Mouse (Mus musculus) left cerebral cortex, postnatal 36 days (tissue): ENCODE measurements around the gene Sec61a2. TPM values are rescaled to one million over a fixed set of nuclear protein-coding genes. Genes with fewer than 3 reads are reported as not detected.

Experiments used
- DNase-seq, 2 experiments: peaks; one replicate each; pipeline ENCODE4 v3.0.0; 2021 to 2022; ENCODE audit warnings: low spot score in 2 of 2, mixed read lengths in 1 of 2
- intact Hi-C: fragments of 180-260 bp; cut with DNase I; formaldehyde crosslinking; loops from one replicate; pipeline ENCODE4 v1.15.1; 2025
- total RNA-seq, 2 experiments: library from RNA; stranded (reverse); gene quantifications; 2 replicates each; pipeline ENCODE4 v1.2.3; 2021

Gene Sec61a2
- total RNA-seq, 2 experiments from 2014 or later, result 71.9 to 116 TPM

GRCm38 (mm10) chr2:5900145-5900544 lies 4.9 kb upstream of the Sec61a2 start:
- intact Hi-C loops, result no loop called here
- DNase-seq, result no peak

- intact Hi-C loops, result loop anchor here (5.0 kb wide), 1 partner anchor 58 kb away; the partner anchor contains the start of gene Upf2
- DNase-seq, result no peak
Measured at GRCm38 (mm10) chr2:5894296-5894695, 936 bp downstream of the Sec61a2 start.

- intact Hi-C loops, result no loop called here
- no peak for DNase-seq
Measured at GRCm38 (mm10) chr2:5889412-5889811, 5.8 kb downstream of the Sec61a2 start.

GRCm38 (mm10) chr2:5888865-5889264 lies 6.4 kb downstream of the Sec61a2 start:
- DNase-seq, result no peak
- intact Hi-C loops, result no loop called here

- intact Hi-C loops, result no loop called here
- no peak for DNase-seq
Measured at GRCm38 (mm10) chr2:5877446-5877845, 17.8 kb downstream of the Sec61a2 start.

- no peak for DNase-seq
- intact Hi-C loops, result no loop called here
Measured at GRCm38 (mm10) chr2:5869746-5870145, 25.5 kb downstream of the Sec61a2 start.

GRCm38 (mm10) chr2:5867681-5868080 lies 27.6 kb downstream of the Sec61a2 start:
- intact Hi-C loops, result no loop called here
- no peak for DNase-seq

GRCm38 (mm10) chr2:5862834-5863233 lies 32.4 kb downstream of the Sec61a2 start, which contains the start of gene Gm13199:
Gene Gm13199 (minus strand): TSS chr2:5862934.
- intact Hi-C loops, result no loop called here
- DNase-seq, result no peak

- DNase-seq, result no peak
- intact Hi-C loops, result no loop called here
Measured at GRCm38 (mm10) chr2:5851866-5852265, 43.4 kb downstream of the Sec61a2 start.

GRCm38 (mm10) chr2:5851116-5851515 lies 44.1 kb downstream of the Sec61a2 start:
- no peak for DNase-seq
- intact Hi-C loops, result no loop called here

- no peak for DNase-seq
- intact Hi-C loops, result loop anchor here (2.0 kb wide), 1 partner anchor 105 kb away; the partner anchor contains the start of gene Upf2
Measured at GRCm38 (mm10) chr2:5845826-5846225, 49.4 kb downstream of the Sec61a2 start.

GRCm38 (mm10) chr2:5844873-5845631 lies 50.2 kb downstream of the Sec61a2 start, which contains the start of the genes Nudt5 and Cdc123:
Gene Nudt5 (plus strand): TSS chr2:5845019.
Gene Cdc123 (minus strand): TSS chr2:5845164.
- peak; percentile 91 to 93 for DNase-seq
- intact Hi-C loops, result loop anchor here (2.0 kb wide), 1 partner anchor 106 kb away; the partner anchor contains the start of gene Upf2

- no peak for DNase-seq
- intact Hi-C loops, result loop anchor here (2.0 kb wide), 1 partner anchor 106 kb away; the partner anchor contains the start of gene Upf2
Measured at GRCm38 (mm10) chr2:5844181-5844872, 50.9 kb downstream of the Sec61a2 start.

- intact Hi-C loops, result no loop called here
- no peak for DNase-seq
Measured at GRCm38 (mm10) chr2:5840815-5841214, 54.4 kb downstream of the Sec61a2 start.

- intact Hi-C loops, result no loop called here
- DNase-seq, result no peak
Measured at GRCm38 (mm10) chr2:5825265-5825913, 69.8 kb downstream of the Sec61a2 start.

GRCm38 (mm10) chr2:5824685-5825084 lies 70.5 kb downstream of the Sec61a2 start:
- DNase-seq, result no peak
- intact Hi-C loops, result no loop called here

- intact Hi-C loops, result no loop called here
- DNase-seq, result no peak
Measured at GRCm38 (mm10) chr2:5824213-5824612, 71.0 kb downstream of the Sec61a2 start.

GRCm38 (mm10) chr2:5822449-5822848 lies 72.8 kb downstream of the Sec61a2 start:
- intact Hi-C loops, result no loop called here
- DNase-seq, result no peak

GRCm38 (mm10) chr2:5821264-5821663 lies 74.0 kb downstream of the Sec61a2 start:
- intact Hi-C loops, result no loop called here

More at GRCm38 (mm10) chr2:5821264-5821663, 74.0 kb downstream of the Sec61a2 start:
- no peak for DNase-seq
